Mouse (Mus musculus) heart, embryonic 12.5 days (tissue): ENCODE measurements around the gene Hs3st3b1. TPM values are rescaled to one million over a fixed set of nuclear protein-coding genes. Genes with fewer than 3 reads are reported as not detected.

ENCODE experiments used
- ATAC-seq: fragments of 200-750 bp; cut with Nextera tagmentation; 2 replicates; pipeline ENCODE4 v1.8.0; 2017; ENCODE audit warnings: moderate TSS enrichment, moderate library complexity; ENCODE audit not compliant: insufficient number of reproducible peaks, low FRiP score
- H3K27ac ChIP-seq: fragments of 300-500 bp; sonication (generic); 2 replicates; pipeline ENCODE4 v1.5.1; 2016; ENCODE audit warnings: mild to moderate bottlenecking, moderate library complexity; ENCODE audit not compliant: poor library complexity, severe bottlenecking
- H3K27me3 ChIP-seq: fragments of 300-500 bp; sonication (generic); replicated peaks from 2 replicates; pipeline ENCODE4 v1.6.1; 2016; ENCODE audit warnings: mild to moderate bottlenecking, moderate library complexity
- H3K36me3 ChIP-seq: fragments of 300-500 bp; sonication (generic); 2 replicates; pipeline ENCODE4 v1.6.1; 2016; ENCODE audit warnings: mild to moderate bottlenecking, moderate library complexity
- H3K4me1 ChIP-seq: fragments of 300-500 bp; sonication (generic); replicated peaks from 2 replicates; pipeline ENCODE4 v1.6.1; 2016; ENCODE audit warnings: mild to moderate bottlenecking
- H3K4me2 ChIP-seq: fragments of 300-500 bp; sonication (generic); 2 replicates; pipeline ENCODE4 v1.6.1; 2016; ENCODE audit warnings: mild to moderate bottlenecking, moderate library complexity
- H3K4me3 ChIP-seq: fragments of 300-500 bp; sonication (generic); 2 replicates; pipeline ENCODE4 v1.5.1; 2016; ENCODE audit warnings: mild to moderate bottlenecking
- H3K9ac ChIP-seq: fragments of 300-500 bp; sonication (generic); 2 replicates; pipeline ENCODE4 v1.6.1; 2016; ENCODE audit warnings: mild to moderate bottlenecking, moderate library complexity
- H3K9me3 ChIP-seq: fragments of 300-500 bp; sonication (generic); replicated peaks from 2 replicates; pipeline ENCODE4 v1.6.1; 2016; ENCODE audit warnings: mild to moderate bottlenecking, moderate library complexity
- WGBS: fragments of 180-500 bp; shearing (Covaris S2); methylation state at CpG from one replicate; pipeline ENCODE4 v1.1.7; 2016; 5-methylcytosine and 5-hydroxymethylcytosine counted together
- polyA plus RNA-seq: library from polyadenylated mRNA; unstranded; fragments of >200 nt; fragmentation: Nextera tagmentation; extraction: Ambion mirVana; gene quantifications from 2 replicates; pipeline ENCODE4 v1.2.1, GENCODE M21; 2016

Gene Hs3st3b1
- polyA plus RNA-seq, 1 experiment from 2014 or later = 4.6 TPM

- WGBS = under 1% methylated on average over 29 of the region's 29 CpGs
- peaks cover 34% of the 10 kb centered on the region for H3K4me1 ChIP-seq
- H3K9me3 ChIP-seq = no peaks in the 10 kb centered on the region
- H3K36me3 ChIP-seq = no peaks in the 10 kb centered on the region
- no peak overlapping the region for H3K27ac ChIP-seq
- H3K9ac ChIP-seq = peak overlapping the region; percentile 52; the same call in 1 of the 2 replicates
- H3K4me3 ChIP-seq = peak overlapping the region; percentile 65
- no peak for ATAC-seq
- H3K4me2 ChIP-seq = peak overlapping the region; percentile 99
- peaks cover 40% of the 10 kb centered on the region for H3K27me3 ChIP-seq
Observed at GRCm38 (mm10) chr11:63923386-63923785, 1.3 kb upstream of the Hs3st3b1 start.

GRCm38 (mm10) chr11:63921044-63921951 lies 792 bp downstream of the Hs3st3b1 start:
- peaks cover 41% of the 10 kb centered on the region for H3K4me1 ChIP-seq
- no peak overlapping the region for H3K27ac ChIP-seq
- no peaks in the 10 kb centered on the region for H3K36me3 ChIP-seq
- peak overlapping the region; percentile 65 for H3K4me3 ChIP-seq
- under 1% methylated on average over 80 of the region's 80 CpGs for WGBS
- ATAC-seq = no peak
- H3K9me3 ChIP-seq = no peaks in the 10 kb centered on the region
- H3K9ac ChIP-seq = peak overlapping the region; percentile 78
- peaks cover 40% of the 10 kb centered on the region for H3K27me3 ChIP-seq
- peak overlapping the region; percentile 99 for H3K4me2 ChIP-seq

GRCm38 (mm10) chr11:63920531-63920930 lies 1.6 kb downstream of the Hs3st3b1 start:
- H3K9me3 ChIP-seq = no peaks in the 10 kb centered on the region
- H3K36me3 ChIP-seq = no peaks in the 10 kb centered on the region
- peak overlapping the region; percentile 99 for H3K4me2 ChIP-seq
- peak overlapping the region; percentile 78 for H3K9ac ChIP-seq
- no peak overlapping the region for H3K27ac ChIP-seq
- H3K4me1 ChIP-seq = peaks cover 46% of the 10 kb centered on the region
- H3K4me3 ChIP-seq = peak overlapping the region; percentile 65
- peaks cover 32% of the 10 kb centered on the region for H3K27me3 ChIP-seq
- ATAC-seq = peak; percentile 43; the same call in 1 of the 2 replicates
- WGBS = 0% methylated on average over 33 of the region's 33 CpGs

GRCm38 (mm10) chr11:63919211-63920098 lies 2.6 kb downstream of the Hs3st3b1 start:
- H3K36me3 ChIP-seq = no peaks in the 10 kb centered on the region
- no peak overlapping the region for H3K27ac ChIP-seq
- ATAC-seq = no peak
- H3K4me2 ChIP-seq = peak overlapping the region; percentile 99
- H3K9me3 ChIP-seq = no peaks in the 10 kb centered on the region
- peak overlapping the region; percentile 65 for H3K4me3 ChIP-seq
- peaks cover 48% of the 10 kb centered on the region for H3K4me1 ChIP-seq
- peaks cover 27% of the 10 kb centered on the region for H3K27me3 ChIP-seq
- 2% methylated on average over 52 of the region's 52 CpGs for WGBS
- peak overlapping the region; percentile 78 for H3K9ac ChIP-seq

- Histone ChIP-seq H3K36me3 (no peaks in the 10 kb centered on the region), H3K9ac (0 out of 2 replicates have a peak overlapping the region, but pooled peaks have one; percentile 78), H3K4me3 (peak overlapping the region; percentile 65), H3K4me2 (peak overlapping the region; percentile 99), H3K27ac (no peak overlapping the region), H3K27me3 (peaks cover 23% of the 10 kb centered on the region), H3K9me3 (no peaks in the 10 kb centered on the region), H3K4me1 (peaks cover 41% of the 10 kb centered on the region)
- ATAC-seq = no peak
- WGBS = 37% methylated on average over 17 of the region's 17 CpGs
Observed at GRCm38 (mm10) chr11:63918321-63919105, 3.6 kb downstream of the Hs3st3b1 start.

- no peaks in the 10 kb centered on the region for H3K9me3 ChIP-seq
- H3K27me3 ChIP-seq = peaks cover 22% of the 10 kb centered on the region
- H3K9ac ChIP-seq = no peak overlapping the region
- H3K36me3 ChIP-seq = no peaks in the 10 kb centered on the region
- WGBS = 21% methylated on average over 6 of the region's 6 CpGs
- H3K4me1 ChIP-seq = peaks cover 35% of the 10 kb centered on the region
- no peak for ATAC-seq
- no peak overlapping the region for H3K4me3 ChIP-seq
- H3K4me2 ChIP-seq = no peak overlapping the region
- no peak overlapping the region for H3K27ac ChIP-seq
Observed at GRCm38 (mm10) chr11:63917561-63917960, 4.5 kb downstream of the Hs3st3b1 start.

GRCm38 (mm10) chr11:63914388-63914787 lies 7.7 kb downstream of the Hs3st3b1 start:
- peak overlapping the region; percentile 24; the same call in 1 of the 2 replicates for H3K9ac ChIP-seq
- 0 out of 2 replicates have a peak overlapping the region, but pooled peaks have one; percentile 19 for H3K27ac ChIP-seq
- H3K27me3 ChIP-seq = peaks cover 10% of the 10 kb centered on the region
- peak; percentile 85 for ATAC-seq
- H3K36me3 ChIP-seq = no peaks in the 10 kb centered on the region
- H3K4me3 ChIP-seq = peak overlapping the region; percentile 44
- no peaks in the 10 kb centered on the region for H3K9me3 ChIP-seq
- H3K4me1 ChIP-seq = peaks cover 28% of the 10 kb centered on the region
- peak overlapping the region; percentile 80 for H3K4me2 ChIP-seq
- 6% methylated on average over 20 of the region's 20 CpGs for WGBS

- H3K27me3 ChIP-seq = peaks cover 9% of the 10 kb centered on the region
- H3K27ac ChIP-seq = peak overlapping the region; percentile 19; the same call in 1 of the 2 replicates
- H3K4me1 ChIP-seq = peaks cover 24% of the 10 kb centered on the region
- peak overlapping the region; percentile 80 for H3K4me2 ChIP-seq
- peak overlapping the region; percentile 24; the same call in 1 of the 2 replicates for H3K9ac ChIP-seq
- no peaks in the 10 kb centered on the region for H3K36me3 ChIP-seq
- peak overlapping the region; percentile 44 for H3K4me3 ChIP-seq
- peak; percentile 48; the same call in 1 of the 2 replicates for ATAC-seq
- WGBS = 32% methylated on average over 4 of the region's 4 CpGs
- no peaks in the 10 kb centered on the region for H3K9me3 ChIP-seq
Observed at GRCm38 (mm10) chr11:63913936-63914335, 8.2 kb downstream of the Hs3st3b1 start.

GRCm38 (mm10) chr11:63911001-63911400 lies 11.1 kb downstream of the Hs3st3b1 start:
- no peaks in the 10 kb centered on the region; the same call in 1 of the 2 replicates for H3K27me3 ChIP-seq
- H3K27ac ChIP-seq = no peak overlapping the region
- no peak for ATAC-seq
- WGBS = 32% methylated on average over 5 of the region's 5 CpGs
- H3K9ac ChIP-seq = no peak overlapping the region
- no peaks in the 10 kb centered on the region for H3K36me3 ChIP-seq
- H3K4me1 ChIP-seq = peaks cover 26% of the 10 kb centered on the region
- H3K9me3 ChIP-seq = no peaks in the 10 kb centered on the region
- no peak overlapping the region for H3K4me3 ChIP-seq
- no peak overlapping the region for H3K4me2 ChIP-seq

GRCm38 (mm10) chr11:63909961-63910360 lies 12.1 kb downstream of the Hs3st3b1 start:
- Histone ChIP-seq H3K27me3 (no peaks in the 10 kb centered on the region; the same call in 1 of the 2 replicates), H3K4me3 (no peak overlapping the region), H3K4me2 (no peak overlapping the region), H3K27ac (no peak overlapping the region), H3K9me3 (no peaks in the 10 kb centered on the region), H3K9ac (no peak overlapping the region), H3K36me3 (no peaks in the 10 kb centered on the region), H3K4me1 (peaks cover 18% of the 10 kb centered on the region)
- ATAC-seq = no peak
- WGBS = 87% methylated on average over 4 of the region's 4 CpGs
